In the genomic region with DNA sequence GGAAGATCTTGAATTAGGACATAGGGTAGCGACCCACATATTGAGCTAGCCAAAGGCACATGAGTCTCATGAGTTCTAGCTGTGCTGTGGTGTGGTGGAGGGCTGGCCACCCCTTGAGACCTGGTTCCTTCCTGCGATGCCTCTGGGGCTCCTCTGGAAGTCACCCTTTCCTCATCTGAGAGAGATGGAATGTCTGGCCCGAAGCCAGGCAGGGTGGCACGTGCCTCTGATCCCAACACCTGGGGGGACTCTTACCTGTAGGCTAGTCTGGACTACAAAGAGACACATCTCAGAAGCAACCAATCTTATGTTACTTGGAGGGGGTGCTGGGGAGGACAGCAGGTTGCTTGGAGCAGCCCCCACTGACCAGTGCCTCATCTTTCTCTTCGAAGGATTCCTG, we compare ENCODE assay signal across 10 mouse cellular contexts. TPM values are rescaled to one million over a fixed set of nuclear protein-coding genes. Genes with fewer than 3 reads are reported as not detected.
DNase-seq lines count a peak whose midpoint lies in the region; ATAC-seq lines count a peak whose summit lies in the region.
"Had no signal": no experiment of that assay in that cellular context is flagged by ENCODE, and none has a peak within 500 bp of the region (broad histone marks: within the 10 kb centered on the region; RNA-seq: fewer than 3 reads in every experiment).

No protein-coding gene starts in this region.

- intact Hi-C loops in heart, postnatal 10 days (cut with DNase I): no loop called here

- H3K4me3 ChIP-seq in heart, embryonic 14.5 days (ENCODE audit: control insufficient read depth in 1 of 2, insufficient read depth in 1 of 2, low read depth in 1 of 2, low read length in 2 of 2): no peak overlapping the region
- no peak overlapping the region; the same call in 1 of the 2 replicates for H3K4me3 ChIP-seq in brown adipose tissue, adult 24 weeks (ENCODE audit: insufficient read depth, low read depth, low read length)
- H3K4me3 ChIP-seq in intestine, embryonic 15.5 days (replicated peaks): no peak overlapping the region
- H3K4me3 ChIP-seq in limb, embryonic 13.5 days: no peak overlapping the region

- H3K27ac ChIP-seq in heart, embryonic 14.5 days (replicated peaks in 1 of 2; ENCODE audit: control insufficient read depth in 1 of 2, insufficient read depth in 1 of 2, low read depth in 2 of 2, low read length in 2 of 2): no peak overlapping the region; a peak in 1 of 4 replicates
- peak overlapping the region; percentile 58 for H3K27ac ChIP-seq in brown adipose tissue, adult 24 weeks (replicated peaks; ENCODE audit: low read depth, low read length)
- peak overlapping the region; percentile 78 for H3K27ac ChIP-seq in intestine, embryonic 15.5 days
- peak overlapping the region; percentile 15; the same call in 1 of the 2 replicates for H3K27ac ChIP-seq in limb, embryonic 13.5 days
- H3K27ac ChIP-seq: liver, embryonic 14.5 days had no signal

- ATAC-seq in heart, embryonic 14.5 days (ENCODE audit: insufficient number of reproducible peaks, insufficient read depth, low FRiP score, low read depth): no peak
- no peak for ATAC-seq in intestine, embryonic 15.5 days
- ATAC-seq in limb, embryonic 13.5 days (ENCODE audit: low FRiP score, low read depth): no peak

- H3K36me3 ChIP-seq in heart, embryonic 14.5 days (ENCODE audit: control insufficient read depth, insufficient read depth, low read length): no peaks in the 10 kb centered on the region
- no peaks in the 10 kb centered on the region for H3K36me3 ChIP-seq in intestine, embryonic 15.5 days
- H3K36me3 ChIP-seq in limb, embryonic 13.5 days: no peaks in the 10 kb centered on the region

- H3K9ac ChIP-seq in heart, embryonic 14.5 days (ENCODE audit: low read length): no peak overlapping the region
- no peak overlapping the region for H3K9ac ChIP-seq in intestine, embryonic 15.5 days
- H3K9ac ChIP-seq in limb, embryonic 13.5 days: no peak overlapping the region
- H3K9ac ChIP-seq: liver, embryonic 14.5 days had no signal

- peak overlapping the region; percentile 48; the same call in 1 of the 2 replicates for H3K4me2 ChIP-seq in heart, embryonic 14.5 days (ENCODE audit: low read length)
- no peak overlapping the region; the same call in 1 of the 2 replicates for H3K4me2 ChIP-seq in intestine, embryonic 15.5 days (replicated peaks)
- peak overlapping the region; percentile 42; the same call in 1 of the 2 replicates for H3K4me2 ChIP-seq in limb, embryonic 13.5 days (replicated peaks)

- 61% methylated on average over 5 of the region's 5 CpGs for WGBS in heart, embryonic 14.5 days
- 63% methylated on average over 5 of the region's 5 CpGs for WGBS in intestine, embryonic 15.5 days
- 78% methylated on average over 5 of the region's 5 CpGs for WGBS in limb, embryonic 13.5 days

- peaks cover 5% of the 10 kb centered on the region for H3K27me3 ChIP-seq in heart, embryonic 14.5 days (ENCODE audit: control insufficient read depth, insufficient read depth, low read length)
- H3K27me3 ChIP-seq in intestine, embryonic 15.5 days (replicated peaks): no peaks in the 10 kb centered on the region
- peaks cover 17% of the 10 kb centered on the region; the same call in 1 of the 2 replicates for H3K27me3 ChIP-seq in limb, embryonic 13.5 days

- DNase-seq in heart, postnatal 10 days: no peak
- DNase-seq in thymus, postnatal 14 days: no peak
- DNase-seq in layer of hippocampus, adult 9-11 months: no peak
- no peak for DNase-seq in thymus, adult 18-20 months
- DNase-seq: adrenal gland, adult 2 months had no signal

- peaks cover 34 to 37% of the 10 kb centered on the region in 2 experiments for H3K4me1 ChIP-seq in heart, embryonic 14.5 days (ENCODE audit: control insufficient read depth in 2 of 2, insufficient read depth in 2 of 2, low read length in 2 of 2)
- H3K4me1 ChIP-seq in brown adipose tissue, adult 24 weeks (ENCODE audit: control insufficient read depth, insufficient read depth, insufficient read length, low read length): peaks cover 36% of the 10 kb centered on the region
- H3K4me1 ChIP-seq in intestine, embryonic 15.5 days (replicated peaks): peaks cover 76% of the 10 kb centered on the region
- H3K4me1 ChIP-seq in limb, embryonic 13.5 days: peaks cover 52% of the 10 kb centered on the region

- no peaks in the 10 kb centered on the region for H3K9me3 ChIP-seq in heart, embryonic 14.5 days (ENCODE audit: control insufficient read depth, low read length)
- no peaks in the 10 kb centered on the region for H3K9me3 ChIP-seq in intestine, embryonic 15.5 days
- no peaks in the 10 kb centered on the region for H3K9me3 ChIP-seq in limb, embryonic 13.5 days

RNA-seq across cellular contexts. Expression of gene Fam222a, which starts 26.1 kb away (rescaled TPM):
- polyA plus RNA-seq in heart, embryonic 14.5 days (2014; fragmentation: Nextera tagmentation; extraction: Ambion mirVana): 0.65 and 0.96 TPM in 2 replicates
- total RNA-seq in heart, postnatal 10 days (2021): 1 to 10 TPM; 7.2 to 8.0 TPM
- 1.8 and 2.7 TPM in 2 replicates for polyA plus RNA-seq in brown adipose tissue, adult 24 weeks (2012; ENCODE audit: insufficient read depth, insufficient read length, missing spikeins)
- 5.1 and 6.2 TPM in 2 replicates for polyA plus RNA-seq in intestine, embryonic 15.5 days (2015; fragmentation: Nextera tagmentation; extraction: Ambion mirVana)
- 0.69 and 0.72 TPM in 2 replicates for polyA plus RNA-seq in limb, embryonic 13.5 days (2015; fragmentation: Nextera tagmentation; extraction: Ambion mirVana)

Comparison
In these comparisons a context has a peak if more than half of its experiments do, and no peak if none do; other contexts are left out.
1. H3K27ac ChIP-seq: peak in brown adipose tissue, adult 24 weeks (single experiment), intestine, embryonic 15.5 days (single experiment) and limb, embryonic 13.5 days (single experiment); none in heart, embryonic 14.5 days (0 of 2).